Mouse (Mus musculus) urinary bladder, postnatal 36 days (tissue): ENCODE results near the gene Wdr12.
"Not testable (repeated sequence)": the region's sequence is repeated elsewhere in the genome, so short reads cannot be mapped to it uniquely, and the experiment has no call there.

ENCODE experiments used
- DNase-seq, 2 experiments: peaks; one replicate each; pipeline ENCODE4 v3.0.0; 2022; ENCODE audit warnings: low spot score in 2 of 2, mixed read lengths in 1 of 2

Gene Wdr12

GRCm38 (mm10) chr1:60098024-60098781 is at the start of gene Wdr12, which contains the start of gene Carf:
Wdr12 (minus strand) TSS chr1:60098645.
Carf (plus strand) TSS chr1:60098247.
- DNase-seq, result peak; percentile 95 to 96

- DNase-seq, result no peak
These were observed 38.9 kb upstream of the Wdr12 start for GRCm38 (mm10) chr1:60137346-60137745.

- no peak for DNase-seq
These were observed 19.4 kb upstream of the Wdr12 start for GRCm38 (mm10) chr1:60117721-60118455.

- no peak for DNase-seq
These were observed 6.1 kb upstream of the Wdr12 start for GRCm38 (mm10) chr1:60104582-60104981.

GRCm38 (mm10) chr1:60098839-60099238 is 394 bp upstream of the Wdr12 start:
- no peak for DNase-seq

- peak; percentile 27 to 58 for DNase-seq
These were observed 995 bp downstream of the Wdr12 start for GRCm38 (mm10) chr1:60097277-60098023.

GRCm38 (mm10) chr1:60096572-60097276 is 1.7 kb downstream of the Wdr12 start:
- no peak for DNase-seq

GRCm38 (mm10) chr1:60076411-60076810 is 22.0 kb downstream of the Wdr12 start:
- no peak for DNase-seq

- no peak for DNase-seq
These were observed 22.9 kb downstream of the Wdr12 start for GRCm38 (mm10) chr1:60075590-60075989.

- no peak for DNase-seq
These were observed 23.5 kb downstream of the Wdr12 start for GRCm38 (mm10) chr1:60074935-60075334.

- not testable (repeated sequence) for DNase-seq
These were observed 27.7 kb downstream of the Wdr12 start for GRCm38 (mm10) chr1:60070725-60071124.

GRCm38 (mm10) chr1:60056310-60056709 is 42.1 kb downstream of the Wdr12 start:
- DNase-seq, result no peak

GRCm38 (mm10) chr1:60054659-60055058 is 43.8 kb downstream of the Wdr12 start:
- DNase-seq, result no peak

- DNase-seq, result not testable (repeated sequence)
These were observed 51.0 kb downstream of the Wdr12 start for GRCm38 (mm10) chr1:60047481-60047880.

GRCm38 (mm10) chr1:60044595-60044994 is 53.9 kb downstream of the Wdr12 start:
- DNase-seq, result no peak

GRCm38 (mm10) chr1:60042796-60043469 is 55.5 kb downstream of the Wdr12 start, which contains the start of gene Ica1l:
Ica1l (minus strand) TSS chr1:60043184.
- peak; percentile 11 to 39 for DNase-seq

GRCm38 (mm10) chr1:60042398-60042795 is 56.0 kb downstream of the Wdr12 start:
- DNase-seq, result no peak

GRCm38 (mm10) chr1:60035044-60035443 is 63.4 kb downstream of the Wdr12 start:
- DNase-seq, result no peak
